Mouse (Mus musculus) midbrain, embryonic 11.5 days (tissue): ENCODE results near the gene Agap3. TPM values are rescaled to one million over a fixed set of nuclear protein-coding genes. Genes with fewer than 3 reads are reported as not detected.
A peak's percentile ranks its signal among the peaks of the same experiment; 100 is the strongest.

ENCODE experiments used
- ATAC-seq: fragments of 200-750 bp; cut with Nextera tagmentation; 2 replicates; pipeline ENCODE4 v1.8.0; 2017; ENCODE audit warnings: moderate TSS enrichment, moderate library complexity; ENCODE audit not compliant: low FRiP score
- DNase-seq: peaks from one replicate; pipeline ENCODE4 v3.0.0; 2015; ENCODE audit warnings: low spot score; ENCODE audit errors: missing footprints
- H3K27ac ChIP-seq: fragments of 300-500 bp; sonication (generic); 2 replicates; pipeline ENCODE4 v1.5.1; 2014; ENCODE audit warnings: low read depth, low read length
- H3K27me3 ChIP-seq: fragments of 300-500 bp; sonication (generic); 2 replicates; pipeline ENCODE4 v1.6.1; 2014; ENCODE audit warnings: mild to moderate bottlenecking, low read length, moderate library complexity, mixed read lengths; ENCODE audit not compliant: control insufficient read depth, insufficient read depth
- H3K36me3 ChIP-seq: fragments of 300-500 bp; sonication (generic); 2 replicates; pipeline ENCODE4 v1.6.1; 2014; ENCODE audit warnings: mild to moderate bottlenecking, low read length, moderate library complexity, mixed read lengths; ENCODE audit not compliant: control insufficient read depth, insufficient read depth
- H3K4me1 ChIP-seq: fragments of 300-500 bp; sonication (generic); 2 replicates; pipeline ENCODE4 v1.6.1; 2014; ENCODE audit warnings: low read length; ENCODE audit not compliant: control insufficient read depth, insufficient read depth
- H3K4me2 ChIP-seq: fragments of 300-500 bp; sonication (generic); 2 replicates; pipeline ENCODE4 v1.6.1; 2014; ENCODE audit warnings: mild to moderate bottlenecking, moderate library complexity
- H3K4me3 ChIP-seq: fragments of 300-500 bp; sonication (generic); 2 replicates; pipeline ENCODE4 v1.5.1; 2014; ENCODE audit warnings: low read depth, low read length
- H3K9ac ChIP-seq: fragments of 300-500 bp; sonication (generic); 2 replicates; pipeline ENCODE4 v1.6.1; 2014; ENCODE audit warnings: low read length
- H3K9me3 ChIP-seq: fragments of 300-500 bp; sonication (generic); 2 replicates; pipeline ENCODE4 v1.6.1; 2016; ENCODE audit warnings: low read length; ENCODE audit not compliant: control insufficient read depth
- WGBS: fragments of 180-500 bp; shearing (Covaris S2); extraction: QIAGEN DNeasy Blood & Tissue Kit; methylation state at CpG from one replicate; pipeline ENCODE4 v1.1.7; 2014; 5-methylcytosine and 5-hydroxymethylcytosine counted together
- polyA plus RNA-seq: library from polyadenylated mRNA; unstranded; fragments of >200 nt; fragmentation: Nextera tagmentation; extraction: Ambion mirVana; gene quantifications from 2 replicates; pipeline ENCODE4 v1.2.1, GENCODE M21; 2014

Gene Agap3
- polyA plus RNA-seq, 1 experiment from 2014 or later = 57.0 TPM

- H3K36me3 ChIP-seq = no peaks in the 10 kb centered on the region
- no peak overlapping the region for H3K4me3 ChIP-seq
- ATAC-seq = no peak
- H3K27ac ChIP-seq = no peak overlapping the region
- 92% methylated on average over 7 of the region's 7 CpGs for WGBS
- no peak overlapping the region for H3K4me2 ChIP-seq
- H3K27me3 ChIP-seq = no peaks in the 10 kb centered on the region
- H3K9ac ChIP-seq = no peak overlapping the region
- no peak for DNase-seq
- H3K9me3 ChIP-seq = no peaks in the 10 kb centered on the region
- peaks cover 2% of the 10 kb centered on the region; the same call in 1 of the 2 replicates for H3K4me1 ChIP-seq
Measured at GRCm38 (mm10) chr5:24508406-24508805, 56.4 kb downstream of the Agap3 start.

GRCm38 (mm10) chr5:24510635-24511034 is 58.7 kb downstream of the Agap3 start:
- H3K4me1 ChIP-seq = no peaks in the 10 kb centered on the region
- ATAC-seq = no peak
- no peak overlapping the region for H3K4me2 ChIP-seq
- no peaks in the 10 kb centered on the region for H3K36me3 ChIP-seq
- H3K9me3 ChIP-seq = no peaks in the 10 kb centered on the region
- 49% methylated on average over 11 of the region's 11 CpGs for WGBS
- H3K27ac ChIP-seq = no peak overlapping the region
- no peak for DNase-seq
- no peak overlapping the region for H3K9ac ChIP-seq
- H3K27me3 ChIP-seq = no peaks in the 10 kb centered on the region
- H3K4me3 ChIP-seq = no peak overlapping the region

DNA sequence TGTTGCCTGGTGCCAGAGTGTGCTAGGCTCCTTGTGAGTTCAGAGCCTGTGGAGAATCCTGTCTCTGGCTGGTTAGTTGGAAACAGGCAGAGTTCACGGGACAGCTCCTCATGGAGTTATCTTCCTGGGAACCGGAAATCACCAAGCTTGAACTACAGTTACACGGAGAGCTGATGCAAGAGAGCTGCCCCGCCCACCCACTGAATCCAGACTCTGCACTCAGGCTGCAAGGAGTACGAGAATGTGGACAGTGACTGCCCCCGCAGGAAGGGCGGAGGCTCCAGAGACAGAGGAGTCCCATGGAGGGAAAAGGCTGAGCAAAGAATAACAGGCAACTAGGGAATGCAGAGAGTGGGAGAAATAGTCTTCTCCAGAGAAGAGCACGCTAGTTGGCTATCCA is 60.3 kb downstream of the Agap3 start:
- 66% methylated on average over 8 of the region's 8 CpGs for WGBS
- no peaks in the 10 kb centered on the region for H3K27me3 ChIP-seq
- H3K4me1 ChIP-seq = no peaks in the 10 kb centered on the region
- no peaks in the 10 kb centered on the region for H3K36me3 ChIP-seq
- no peak overlapping the region for H3K27ac ChIP-seq
- no peak for ATAC-seq
- no peak overlapping the region for H3K4me2 ChIP-seq
- no peak overlapping the region for H3K9ac ChIP-seq
- no peaks in the 10 kb centered on the region for H3K9me3 ChIP-seq
- no peak overlapping the region for H3K4me3 ChIP-seq
- DNase-seq = no peak

DNA sequence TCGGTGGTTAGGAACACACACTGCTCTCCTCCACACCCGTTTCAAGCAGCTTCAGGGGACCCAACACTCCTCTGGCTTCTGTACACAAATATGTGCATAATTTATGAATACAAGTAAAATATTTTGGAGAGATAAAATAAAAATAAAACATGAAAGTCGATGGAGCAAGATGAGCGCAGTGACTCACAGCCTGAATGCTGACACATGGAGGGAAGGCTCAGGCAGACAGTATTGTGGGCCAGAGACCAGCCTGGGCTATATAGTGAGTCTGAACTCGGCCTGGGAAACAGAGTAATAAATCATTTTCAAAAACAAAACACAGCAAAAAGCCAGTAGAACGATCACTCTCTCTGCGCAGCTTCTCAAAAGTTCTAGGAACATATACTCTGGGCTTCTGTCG is 69.4 kb downstream of the Agap3 start:
- H3K4me1 ChIP-seq = peaks cover 4% of the 10 kb centered on the region; the same call in 1 of the 2 replicates
- no peak overlapping the region for H3K4me2 ChIP-seq
- WGBS = 71% methylated on average over 8 of the region's 8 CpGs
- H3K4me3 ChIP-seq = no peak overlapping the region
- no peaks in the 10 kb centered on the region for H3K36me3 ChIP-seq
- no peaks in the 10 kb centered on the region for H3K9me3 ChIP-seq
- no peak overlapping the region for H3K9ac ChIP-seq
- peaks cover 42% of the 10 kb centered on the region for H3K27me3 ChIP-seq
- ATAC-seq = no peak
- H3K27ac ChIP-seq = no peak overlapping the region
- no peak for DNase-seq

GRCm38 (mm10) chr5:24523806-24524205 is 71.8 kb downstream of the Agap3 start:
- WGBS = 52% methylated on average over 8 of the region's 8 CpGs

DNA sequence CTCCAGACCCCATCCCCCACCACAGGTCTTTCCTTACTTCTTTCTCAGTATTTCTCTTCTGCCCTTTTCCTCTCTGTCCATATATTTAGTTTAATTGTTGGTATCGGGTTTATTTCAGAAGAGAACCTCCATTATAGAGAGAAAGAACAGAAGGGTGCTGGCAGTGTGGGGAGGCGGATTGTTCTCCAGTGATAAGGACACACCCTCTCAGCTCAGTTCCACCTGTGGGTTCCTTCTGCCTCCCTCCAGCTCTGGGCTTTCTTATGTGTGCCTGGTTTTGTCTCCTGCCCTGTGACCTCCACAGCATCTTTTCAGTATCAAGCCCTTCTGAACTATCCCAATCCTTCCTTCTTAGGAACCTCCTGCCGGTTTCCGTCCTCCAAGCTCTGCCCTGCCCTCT is 72.5 kb downstream of the Agap3 start:
- H3K4me1 ChIP-seq = peaks cover 12% of the 10 kb centered on the region
- no peak overlapping the region for H3K4me3 ChIP-seq
- H3K4me2 ChIP-seq = no peak overlapping the region
- no peaks in the 10 kb centered on the region for H3K36me3 ChIP-seq
- DNase-seq (peak; percentile 89), ATAC-seq (no peak)
- peaks cover 74% of the 10 kb centered on the region for H3K27me3 ChIP-seq
- no peaks in the 10 kb centered on the region for H3K9me3 ChIP-seq
- H3K27ac ChIP-seq = no peak overlapping the region
- 15% methylated on average over 4 of the region's 4 CpGs for WGBS
- H3K9ac ChIP-seq = no peak overlapping the region

More at GRCm38 (mm10) chr5:24523806-24524205, 71.8 kb downstream of the Agap3 start:
- Histone ChIP-seq H3K9me3 (no peaks in the 10 kb centered on the region), H3K4me3 (no peak overlapping the region), H3K36me3 (no peaks in the 10 kb centered on the region), H3K27me3 (peaks cover 67% of the 10 kb centered on the region), H3K9ac (no peak overlapping the region), H3K4me1 (peaks cover 12% of the 10 kb centered on the region), H3K27ac (no peak overlapping the region), H3K4me2 (no peak overlapping the region)
- ATAC-seq = no peak
- no peak for DNase-seq

GRCm38 (mm10) chr5:24525360-24526189 is 73.6 kb downstream of the Agap3 start:
- DNase-seq (peak; percentile 95), ATAC-seq (no peak)
- WGBS = 3% methylated on average over 34 of the region's 34 CpGs
- Histone ChIP-seq H3K27ac (no peak overlapping the region), H3K9me3 (no peaks in the 10 kb centered on the region), H3K4me3 (peak overlapping the region; percentile 52), H3K4me1 (peaks cover 12% of the 10 kb centered on the region), H3K4me2 (peak overlapping the region; percentile 86), H3K36me3 (no peaks in the 10 kb centered on the region), H3K27me3 (peaks cover 77% of the 10 kb centered on the region), H3K9ac (no peak overlapping the region)

DNA sequence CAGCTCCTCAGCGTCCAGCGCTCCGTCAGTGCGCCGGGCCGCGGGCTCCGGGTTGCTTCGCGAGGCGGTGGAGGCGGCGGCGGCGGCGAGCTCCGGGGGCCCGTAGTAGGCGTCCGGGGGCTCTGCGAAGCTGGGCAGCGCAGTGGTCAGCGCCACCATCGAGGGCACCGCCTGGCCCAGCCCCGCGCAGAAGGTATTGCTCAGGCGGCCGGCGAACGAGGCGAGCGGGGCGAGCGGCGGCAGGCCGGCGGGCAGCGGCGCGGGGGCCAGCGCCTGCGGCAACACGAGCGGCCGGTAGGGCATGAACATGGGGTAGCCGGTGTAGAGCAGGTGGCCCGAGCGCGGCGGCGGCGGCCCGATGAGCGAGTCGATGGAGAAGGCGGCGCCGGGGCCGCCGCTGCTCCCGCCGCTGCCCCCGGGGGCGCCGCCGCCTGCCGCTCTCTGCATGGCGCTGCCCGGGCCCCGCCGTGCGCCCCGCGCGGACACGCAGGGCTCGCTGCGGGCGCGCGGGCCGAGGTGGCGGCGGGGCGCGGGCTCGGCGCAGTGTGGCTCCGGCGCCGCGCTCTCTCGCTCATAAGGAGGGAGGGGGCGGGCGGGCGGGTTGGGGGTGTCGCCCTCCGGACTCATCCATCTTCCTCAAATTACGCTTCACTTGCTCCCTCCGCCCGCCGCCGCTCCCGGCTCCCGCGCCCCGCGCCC is 74.4 kb downstream of the Agap3 start:
- ATAC-seq = peak; percentile 23; the same call in 1 of the 2 replicates
- WGBS = 1% methylated on average over 45 of the region's 109 CpGs
- Histone ChIP-seq H3K9me3 (no peaks in the 10 kb centered on the region), H3K9ac (peak overlapping the region; percentile 49), H3K4me2 (peak overlapping the region; percentile 86), H3K4me1 (peaks cover 12% of the 10 kb centered on the region), H3K36me3 (no peaks in the 10 kb centered on the region), H3K27ac (no peak overlapping the region), H3K27me3 (peaks cover 77% of the 10 kb centered on the region), H3K4me3 (peak overlapping the region; percentile 52)
- DNase-seq = peak; percentile 91

GRCm38 (mm10) chr5:24526889-24527230 is 74.9 kb downstream of the Agap3 start, which contains the start of gene Gbx1:
Gene Gbx1, minus strand, starts transcription at chr5:24527202.
- peak within 1 kb of the TSS; percentile 52 for H3K4me3 ChIP-seq
- ATAC-seq (0 out of 2 replicates have a peak, but pooled peaks have one; percentile 15), DNase-seq (peak; percentile 92)
- no peak within 1 kb of the TSS for H3K27ac ChIP-seq
- peaks cover 12% of the 10 kb centered on the region for H3K4me1 ChIP-seq
- no peaks in the 10 kb centered on the region for H3K9me3 ChIP-seq
- H3K4me2 ChIP-seq = peak within 1 kb of the TSS; percentile 86
- under 1% methylated on average over 28 of the region's 49 CpGs for WGBS
- H3K9ac ChIP-seq = peak within 1 kb of the TSS; percentile 49
- H3K36me3 ChIP-seq = no peaks in the 10 kb centered on the region
- H3K27me3 ChIP-seq = peaks cover 77% of the 10 kb centered on the region
